Mouse (Mus musculus) ES-E14 (cell line): ENCODE data around the gene B4galnt1.

Source experiments
- HCFC1 ChIP-seq: IDR thresholded peaks from 2 replicates; pipeline ENCODE4 v1.6.1; 2012; ENCODE audit warnings: low read length, inconsistent platforms, borderline replicate concordance; ENCODE audit not compliant: insufficient read depth
- ZC3H11A ChIP-seq: IDR thresholded peaks from 2 replicates; pipeline ENCODE4 v1.6.1; 2012; ENCODE audit warnings: low read depth, mild to moderate bottlenecking, inconsistent platforms, low read length, borderline replicate concordance
- ZNF384 ChIP-seq: IDR thresholded peaks from 2 replicates; pipeline ENCODE4 v1.6.1; 2012; ENCODE audit warnings: low read depth, low read length, inconsistent platforms

DNA sequence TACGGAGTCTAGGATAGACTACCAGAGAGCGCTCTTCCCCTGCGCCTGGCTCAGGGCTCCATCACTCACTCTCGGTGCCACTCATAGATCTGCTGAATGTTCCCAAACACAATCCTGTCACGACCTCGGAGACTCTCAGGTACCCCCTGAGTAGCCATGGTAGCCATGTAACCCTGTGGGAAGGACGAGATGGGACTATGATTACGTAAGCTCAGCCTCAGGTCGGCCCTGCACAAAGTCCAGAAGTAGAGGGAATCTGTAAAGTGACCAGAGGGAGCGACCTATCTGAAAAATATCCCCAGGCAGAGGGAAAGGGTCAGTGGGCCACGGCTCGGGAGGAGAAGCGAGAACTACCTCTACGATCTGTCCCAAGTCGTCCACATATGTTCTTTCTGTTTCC lies 20.5 kb downstream of the B4galnt1 start:
- TF ChIP-seq ZNF384: no peak
- TF ChIP-seq ZC3H11A: no peak
- no peak for TF ChIP-seq HCFC1
